Mouse (Mus musculus): ENCODE results near the gene Pla2g10. TPM values are rescaled to one million over a fixed set of nuclear protein-coding genes. Genes with fewer than 3 reads are reported as not detected.

Pla2g10 gene
- total and polyA plus RNA-seq, 3 experiments, result 0.16 TPM; not detected in 2

DNA sequence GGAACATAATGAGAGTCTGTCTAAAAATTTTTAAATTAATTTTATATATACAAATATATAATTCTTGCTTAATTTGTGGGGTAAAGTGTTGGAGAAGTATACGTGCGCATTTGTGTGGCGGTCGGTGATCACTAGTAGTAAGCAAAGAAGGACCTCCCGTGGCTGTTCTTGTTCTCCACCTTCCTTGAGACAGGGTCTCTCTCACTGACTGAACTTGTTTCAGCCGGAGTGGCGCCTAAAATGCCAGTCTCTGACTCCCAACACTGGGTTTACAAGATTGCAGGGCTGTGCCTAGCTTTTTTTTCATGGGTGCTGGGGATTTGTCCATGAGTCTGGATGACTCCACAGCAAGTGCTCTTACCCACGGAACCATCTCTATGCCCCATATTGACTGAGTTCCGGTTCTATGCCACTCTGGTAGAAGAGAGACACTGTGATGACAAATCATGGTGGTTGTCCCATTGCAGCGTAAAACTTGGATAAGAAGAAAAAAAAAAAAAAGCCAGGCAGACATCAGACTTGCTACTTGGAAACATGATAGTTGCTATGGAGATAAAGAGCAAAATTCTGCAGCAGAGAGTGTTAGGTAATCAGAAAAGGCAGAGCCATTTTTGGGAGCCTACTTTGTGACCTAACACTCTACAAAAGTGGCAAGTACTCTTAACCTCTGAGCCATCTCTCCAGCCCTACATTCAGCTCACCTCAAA is 62.2 kb downstream of the Pla2g10 start:
- Histone ChIP-seq H3K79me2 (replicated peaks; ENCODE audit: control insufficient read depth, insufficient read depth, low read length) (no peaks in the 10 kb centered on the region; the same call in 1 of the 2 replicates), H3K4me1 (ENCODE audit: control insufficient read depth, insufficient read depth, low read length) (peaks cover 11% of the 10 kb centered on the region), H3K36me3 (ENCODE audit: control insufficient read depth, insufficient read depth, low read length) (peaks cover 5% of the 10 kb centered on the region; the same call in 1 of the 2 replicates), H3K27me3 (ENCODE audit: control insufficient read depth, insufficient read depth, low read length) (no peaks in the 10 kb centered on the region), H3K27ac (peak overlapping the region; percentile 85), H3K4me3 (peak overlapping the region; percentile 65), H3K9ac (ENCODE audit: low read depth, low read length) (no peak overlapping the region)
- intact Hi-C loops (cut with DNase I), result no loop called here
- peak in 1 of 2 experiments; percentile 20 for DNase-seq
- TF ChIP-seq EP300 (IDR thresholded peaks at IDR 0.05; ENCODE audit: insufficient read depth, low read depth, low read length) (no peak), CTCF (IDR thresholded peaks at IDR 0.05) (no peak), POLR2A (IDR thresholded peaks at IDR 0.05; ENCODE audit: insufficient read depth, low read depth, low read length) (no peak)
- WGBS, result 71% methylated on average over 10 of the region's 10 CpGs

DNA sequence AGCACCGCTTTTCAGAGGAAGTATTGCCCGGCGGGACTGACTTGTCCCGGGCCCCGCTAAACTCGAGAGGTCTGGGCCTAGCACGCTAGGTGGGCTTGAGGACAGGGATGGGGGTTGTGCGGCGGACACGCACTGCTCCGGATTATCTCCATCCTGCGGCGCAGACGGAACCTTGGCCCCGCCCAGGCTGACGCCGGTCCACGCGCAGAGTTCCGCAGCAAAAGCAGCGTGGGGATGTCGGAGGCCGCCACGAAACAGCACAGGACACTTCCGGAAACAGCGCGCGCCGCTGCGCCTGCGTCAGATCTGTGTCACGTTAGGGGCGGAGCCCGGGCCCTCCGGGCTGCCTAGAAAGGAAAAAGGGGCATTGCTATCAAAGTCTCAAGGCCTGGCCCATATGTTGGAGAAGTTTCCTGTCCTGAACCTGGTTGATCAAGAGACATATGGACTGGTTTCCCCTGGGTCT is 62.9 kb downstream of the Pla2g10 start, which contains the start of gene Parn:
Gene Parn, minus strand, starts transcription at position 293 of the 466 bp plus-strand sequence.
- Histone ChIP-seq H3K9ac (ENCODE audit: low read depth, low read length) (peak within 1 kb of the TSS; percentile 81), H3K27me3 (ENCODE audit: control insufficient read depth, insufficient read depth, low read length) (no peaks in the 10 kb centered on the region), H3K36me3 (ENCODE audit: control insufficient read depth, insufficient read depth, low read length) (no peaks in the 10 kb centered on the region), H3K79me2 (replicated peaks; ENCODE audit: control insufficient read depth, insufficient read depth, low read length) (no peaks in the 10 kb centered on the region; the same call in 1 of the 2 replicates), H3K27ac (peak within 1 kb of the TSS; percentile 85), H3K4me3 (peak within 1 kb of the TSS; percentile 65), H3K4me1 (ENCODE audit: control insufficient read depth, insufficient read depth, low read length) (peaks cover 8% of the 10 kb centered on the region)
- DNase-seq, result peak; percentile 95
- TF ChIP-seq POLR2A (IDR thresholded peaks at IDR 0.05; ENCODE audit: insufficient read depth, low read depth, low read length) (peak; percentile 86), CTCF (IDR thresholded peaks at IDR 0.05) (no peak), EP300 (IDR thresholded peaks at IDR 0.05; ENCODE audit: insufficient read depth, low read depth, low read length) (0 out of 2 replicates have a peak, but pooled peaks have one; percentile 72)
- intact Hi-C loops (cut with DNase I), result no loop called here
- WGBS, result under 1% methylated on average over 35 of the region's 35 CpGs

Other genes with a start within 250 kb of the Pla2g10 start
- 1 to 10 TPM; 8.9 to 9.1 TPM for gene Parn, start 62.8 kb downstream of the Pla2g10 start, total RNA-seq (2021)
- 7.3 and 13.1 TPM in 2 replicates for gene Parn, start 62.8 kb downstream of the Pla2g10 start, polyA plus RNA-seq (2012; rRNA removed)
- 10 to 100 TPM; 41.8 to 51.6 TPM for gene Bfar, start 59.1 kb downstream of the Pla2g10 start, total RNA-seq (2021)
- 35.2 and 51.5 TPM in 2 replicates for gene Bfar, start 59.1 kb downstream of the Pla2g10 start, polyA plus RNA-seq (2012; rRNA removed)
- 1 to 10 TPM; 2.6 to 2.7 TPM for gene 3110001I22Rik, start 59.1 kb downstream of the Pla2g10 start, total RNA-seq (2021)
- 1.1 and 1.2 TPM in 2 replicates for gene 3110001I22Rik, start 59.1 kb downstream of the Pla2g10 start, polyA plus RNA-seq (2012; rRNA removed)
- 10 to 100 TPM; 37.9 to 38.3 TPM for gene Rrn3, start 49.7 kb upstream of the Pla2g10 start, total RNA-seq (2021)
- 17.2 and 25.4 TPM in 2 replicates for gene Rrn3, start 49.7 kb upstream of the Pla2g10 start, polyA plus RNA-seq (2012; rRNA removed)
- 10 to 100 TPM; 42.9 to 47.1 TPM for gene Ntan1, start 87.9 kb upstream of the Pla2g10 start, total RNA-seq (2021)
- gene Ntan1, start 87.9 kb upstream of the Pla2g10 start, polyA plus RNA-seq (2012; rRNA removed), result 40.2 and 46.2 TPM in 2 replicates
- gene Pdxdc1, start 172.1 kb upstream of the Pla2g10 start, total RNA-seq (2021), result 10 to 100 TPM; 71.3 to 92.7 TPM
- 67.3 and 111 TPM in 2 replicates for gene Pdxdc1, start 172.1 kb upstream of the Pla2g10 start, polyA plus RNA-seq (2012; rRNA removed)
- 1 to 10 TPM; 1.1 to 1.4 TPM for gene Mpv17l, start 172.2 kb upstream of the Pla2g10 start, total RNA-seq (2021)
- 1.6 and 2.3 TPM in 2 replicates for gene Mpv17l, start 172.2 kb upstream of the Pla2g10 start, polyA plus RNA-seq (2012; rRNA removed)